Mouse (Mus musculus) intestine, embryonic 14.5 days (tissue): Measurements from ENCODE around the gene Gli1. TPM values are rescaled to one million over a fixed set of nuclear protein-coding genes. Genes with fewer than 3 reads are reported as not detected.

ENCODE experiments used
- ATAC-seq: fragments of 200-750 bp; cut with Nextera tagmentation; replicated peaks from 2 replicates; pipeline ENCODE4 v1.8.0; 2017; ENCODE audit warnings: low read depth, moderate number of reproducible peaks, moderate TSS enrichment, moderate library complexity; ENCODE audit not compliant: low FRiP score, low TSS enrichment
- DNase-seq: peaks from one replicate; pipeline ENCODE4 v3.0.0-alpha.2; 2018; ENCODE audit warnings: low spot score
- H3K27ac ChIP-seq: fragments of 300-500 bp; sonication (generic); 2 replicates; pipeline ENCODE4 v1.5.1; 2014; ENCODE audit warnings: low read depth, mild to moderate bottlenecking, control low read depth
- H3K27me3 ChIP-seq: fragments of 300-500 bp; sonication (generic); replicated peaks from 2 replicates; pipeline ENCODE4 v1.6.1; 2014; ENCODE audit warnings: low read length, control low read depth; ENCODE audit not compliant: control insufficient read depth, insufficient read depth
- H3K36me3 ChIP-seq: fragments of 300-500 bp; sonication (generic); 2 replicates; pipeline ENCODE4 v1.6.1; 2014; ENCODE audit warnings: low read length, control low read depth; ENCODE audit not compliant: control insufficient read depth, insufficient read depth
- H3K4me1 ChIP-seq: fragments of 300-500 bp; sonication (generic); replicated peaks from 2 replicates; pipeline ENCODE4 v1.6.1; 2014; ENCODE audit warnings: low read length, control low read depth, mixed read lengths; ENCODE audit not compliant: control insufficient read depth, insufficient read depth
- H3K4me2 ChIP-seq: fragments of 300-500 bp; sonication (generic); 2 replicates; pipeline ENCODE4 v1.6.1; 2014; ENCODE audit warnings: low read length
- H3K4me3 ChIP-seq: fragments of 300-500 bp; sonication (generic); 2 replicates; pipeline ENCODE4 v1.5.1; 2014; ENCODE audit warnings: low read depth, low read length, control low read depth, mixed read lengths
- H3K9ac ChIP-seq: fragments of 300-500 bp; sonication (generic); 2 replicates; pipeline ENCODE4 v1.6.1; 2014; ENCODE audit warnings: mild to moderate bottlenecking, low read length
- H3K9me3 ChIP-seq: fragments of 300-500 bp; sonication (generic); 2 replicates; pipeline ENCODE4 v1.6.1; 2016; ENCODE audit warnings: low read length, control low read depth; ENCODE audit not compliant: control insufficient read depth
- WGBS: fragments of 180-500 bp; shearing (Covaris S2); extraction: QIAGEN DNeasy Blood & Tissue Kit; methylation state at CpG from one replicate; pipeline ENCODE4 v1.1.7; 2014; 5-methylcytosine and 5-hydroxymethylcytosine counted together
- polyA plus RNA-seq: library from polyadenylated mRNA; unstranded; fragments of >200 nt; fragmentation: Nextera tagmentation; extraction: Ambion mirVana; gene quantifications from 2 replicates; pipeline ENCODE4 v1.2.1, GENCODE M21; 2014

The Gli1 gene
- polyA plus RNA-seq, 1 experiment from 2014 or later, result 12.6 TPM

DNA sequence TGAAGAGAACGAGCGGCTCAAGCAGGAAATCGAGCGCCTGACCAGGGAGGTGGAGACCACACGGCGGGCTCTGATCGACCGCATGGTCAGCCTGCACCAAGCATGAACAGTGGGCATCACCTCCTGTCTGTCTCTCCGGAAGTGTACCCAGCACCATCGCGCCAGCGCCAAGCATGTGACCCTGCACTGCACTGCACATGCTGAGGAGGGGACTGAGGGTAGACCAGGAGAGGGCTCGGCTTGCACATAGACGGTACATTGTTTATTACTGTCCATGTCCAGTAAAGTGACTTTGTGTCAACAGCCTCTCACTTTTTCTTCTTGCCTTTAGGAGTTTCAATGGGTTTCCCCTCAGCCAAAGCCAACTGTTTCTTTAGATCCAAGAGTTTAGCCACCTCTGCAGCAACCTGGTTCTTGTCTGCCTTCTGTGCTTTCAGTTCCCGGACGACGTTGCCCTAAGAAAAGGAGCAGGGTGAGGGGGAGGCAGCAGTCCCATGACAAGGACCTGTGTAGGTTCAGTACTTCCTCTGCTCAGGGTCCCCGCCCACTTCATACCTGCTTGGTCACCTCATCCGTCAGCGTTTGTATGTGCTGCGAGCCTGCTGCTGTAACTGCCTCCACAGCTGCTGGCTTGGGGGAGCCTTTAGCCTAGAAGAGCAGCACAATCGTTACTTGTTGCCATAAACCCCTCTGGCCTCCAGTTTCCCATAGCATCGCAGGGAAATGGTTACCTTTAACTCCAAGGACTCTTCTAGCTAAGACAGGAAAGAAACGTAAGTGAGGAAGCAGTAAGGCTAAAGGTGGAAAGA lies 45.6 kb downstream of the Gli1 start:
- ATAC-seq (no peak), DNase-seq (no peak)
- no peaks in the 10 kb centered on the region for H3K27me3 ChIP-seq
- H3K9ac ChIP-seq, result no peak overlapping the region
- no peak overlapping the region for H3K4me3 ChIP-seq
- H3K36me3 ChIP-seq, result peaks cover 78% of the 10 kb centered on the region
- H3K4me2 ChIP-seq, result no peak overlapping the region
- H3K9me3 ChIP-seq, result no peaks in the 10 kb centered on the region
- H3K27ac ChIP-seq, result no peak overlapping the region
- peaks cover 16% of the 10 kb centered on the region for H3K4me1 ChIP-seq
- WGBS, result 89% methylated on average over 24 of the region's 24 CpGs

- no peak overlapping the region for H3K4me2 ChIP-seq
- no peaks in the 10 kb centered on the region for H3K9me3 ChIP-seq
- no peaks in the 10 kb centered on the region for H3K27me3 ChIP-seq
- H3K36me3 ChIP-seq, result peaks cover 66% of the 10 kb centered on the region
- H3K27ac ChIP-seq, result no peak overlapping the region
- ATAC-seq (no peak), DNase-seq (no peak)
- H3K4me1 ChIP-seq, result peaks cover 16% of the 10 kb centered on the region
- no peak overlapping the region for H3K4me3 ChIP-seq
- WGBS, result 88% methylated on average over 10 of the region's 10 CpGs
- no peak overlapping the region for H3K9ac ChIP-seq
Measured at GRCm38 (mm10) chr10:127294895-127295510, 46.8 kb downstream of the Gli1 start.

GRCm38 (mm10) chr10:127293590-127294113 lies 48.1 kb downstream of the Gli1 start:
- Histone ChIP-seq H3K4me2 (no peak overlapping the region), H3K4me3 (no peak overlapping the region), H3K9ac (no peak overlapping the region), H3K4me1 (peaks cover 21% of the 10 kb centered on the region), H3K36me3 (peaks cover 53% of the 10 kb centered on the region), H3K9me3 (no peaks in the 10 kb centered on the region), H3K27me3 (no peaks in the 10 kb centered on the region), H3K27ac (no peak overlapping the region)
- ATAC-seq (no peak), DNase-seq (no peak)
- WGBS, result 83% methylated on average over 3 of the region's 3 CpGs

GRCm38 (mm10) chr10:127292987-127293538 lies 48.7 kb downstream of the Gli1 start:
- WGBS, result 82% methylated on average over 6 of the region's 6 CpGs
- no peaks in the 10 kb centered on the region for H3K27me3 ChIP-seq
- H3K36me3 ChIP-seq, result peaks cover 47% of the 10 kb centered on the region
- no peak for ATAC-seq
- no peak overlapping the region for H3K9ac ChIP-seq
- H3K9me3 ChIP-seq, result no peaks in the 10 kb centered on the region
- no peak overlapping the region for H3K4me2 ChIP-seq
- peaks cover 21% of the 10 kb centered on the region for H3K4me1 ChIP-seq
- H3K27ac ChIP-seq, result no peak overlapping the region
- H3K4me3 ChIP-seq, result no peak overlapping the region
- no peak for DNase-seq

DNA sequence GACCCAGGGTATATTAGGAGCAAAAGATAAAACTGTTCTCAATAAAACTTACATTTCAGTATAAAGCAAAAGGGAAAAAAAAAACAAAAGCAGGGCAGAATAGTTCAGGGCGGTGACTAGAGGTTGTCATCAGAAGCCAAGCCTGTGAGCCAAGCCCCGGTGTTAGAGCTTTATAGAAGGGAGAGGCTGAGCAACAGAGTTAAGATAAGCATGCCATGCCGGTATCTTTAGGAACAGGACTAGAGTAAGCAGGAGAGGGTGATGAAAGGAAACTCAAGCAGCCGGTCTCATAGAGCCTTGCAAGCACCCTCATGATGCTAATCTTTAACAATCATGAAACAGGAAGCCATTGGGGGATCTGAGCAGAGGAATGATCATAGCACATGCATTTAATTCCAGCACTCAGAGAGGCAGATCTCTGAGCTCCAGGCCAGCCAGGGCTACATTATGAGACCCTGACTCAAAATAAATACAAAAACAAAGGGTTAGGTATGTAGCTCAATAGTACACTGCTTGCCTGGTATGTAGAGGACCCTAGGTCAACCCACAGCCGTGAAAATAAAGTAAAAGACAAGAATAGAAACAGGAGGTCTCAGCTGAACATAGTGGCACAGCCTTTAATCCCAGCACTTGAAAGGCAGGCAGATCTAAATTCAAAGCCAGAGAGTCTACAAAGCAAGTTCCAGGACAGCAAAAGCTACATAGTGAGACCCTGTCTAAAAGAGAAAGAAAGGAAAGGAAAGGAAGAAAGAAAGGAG lies 49.7 kb downstream of the Gli1 start:
- Histone ChIP-seq H3K27ac (peak overlapping the region; percentile 97), H3K4me1 (peaks cover 29% of the 10 kb centered on the region), H3K36me3 (peaks cover 38% of the 10 kb centered on the region), H3K9me3 (no peaks in the 10 kb centered on the region), H3K4me2 (peak overlapping the region; percentile 91), H3K27me3 (no peaks in the 10 kb centered on the region), H3K9ac (peak overlapping the region; percentile 79), H3K4me3 (peak overlapping the region; percentile 78)
- ATAC-seq (no peak), DNase-seq (no peak)
- WGBS, result 38% methylated on average over 5 of the region's 5 CpGs

GRCm38 (mm10) chr10:127290930-127291880 lies 50.6 kb downstream of the Gli1 start:
- Histone ChIP-seq H3K4me2 (peak overlapping the region; percentile 91), H3K4me3 (peak overlapping the region; percentile 78), H3K9ac (peak overlapping the region; percentile 79), H3K9me3 (no peaks in the 10 kb centered on the region), H3K27me3 (no peaks in the 10 kb centered on the region), H3K27ac (peak overlapping the region; percentile 97), H3K36me3 (peaks cover 41% of the 10 kb centered on the region), H3K4me1 (peaks cover 38% of the 10 kb centered on the region)
- 2% methylated on average over 19 of the region's 19 CpGs for WGBS
- peak; percentile 89 for DNase-seq
- ATAC-seq, result peak; percentile 50

GRCm38 (mm10) chr10:127290307-127290929 lies 51.4 kb downstream of the Gli1 start:
- peaks cover 41% of the 10 kb centered on the region for H3K4me1 ChIP-seq
- peak overlapping the region; percentile 97 for H3K27ac ChIP-seq
- DNase-seq, result peak; percentile 99
- H3K9me3 ChIP-seq, result no peaks in the 10 kb centered on the region
- H3K4me3 ChIP-seq, result peak overlapping the region; percentile 78
- peak overlapping the region; percentile 91 for H3K4me2 ChIP-seq
- peak; percentile 89 for ATAC-seq
- under 1% methylated on average over 46 of the region's 47 CpGs for WGBS
- H3K27me3 ChIP-seq, result no peaks in the 10 kb centered on the region
- H3K9ac ChIP-seq, result peak overlapping the region; percentile 79
- peaks cover 41% of the 10 kb centered on the region for H3K36me3 ChIP-seq
